Mouse (Mus musculus) monocyte, adult 5-6 weeks (primary cell): Measurements from ENCODE around the gene Timm50. TPM values are rescaled to one million over a fixed set of nuclear protein-coding genes. Genes with fewer than 3 reads are reported as not detected.

Experiments
- ATAC-seq: fragments of 153-309, 156-312 bp; replicated peaks from 2 replicates; pipeline ENCODE4 v1.8.0; 2017; ENCODE audit warnings: mild to moderate bottlenecking; ENCODE audit not compliant: low TSS enrichment, insufficient number of reproducible peaks, severe bottlenecking, poor library complexity, low FRiP score
- total RNA-seq: library from RNA; stranded (forward); fragments of 200-1000, 200-491, 200-594 nt; gene quantifications from 3 replicates; pipeline ENCODE4 v1.2.3, GENCODE M21; 2017

Timm50 gene
- total RNA-seq, 1 experiment from 2014 or later: 37.0 TPM

DNA sequence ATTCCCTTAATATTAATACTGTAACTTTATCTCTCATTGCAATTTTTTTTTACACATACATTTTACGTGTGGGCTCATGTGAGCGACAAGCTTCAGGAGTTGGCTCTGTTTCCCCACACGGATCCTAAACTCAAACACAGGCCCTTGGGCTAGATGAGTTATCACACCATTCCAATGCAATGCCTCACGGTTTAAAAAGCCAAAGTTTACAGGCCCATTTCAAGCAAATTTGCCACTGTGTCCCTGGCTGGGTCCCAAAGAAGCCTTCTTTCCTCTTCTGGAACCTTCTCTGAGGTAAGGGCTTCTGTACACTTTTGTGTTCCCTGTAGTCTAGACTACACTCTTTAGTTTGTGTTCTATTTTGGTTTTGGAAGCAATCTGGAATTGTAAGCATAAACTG lies 22.7 kb upstream of the Timm50 start:
- ATAC-seq: no peak

DNA sequence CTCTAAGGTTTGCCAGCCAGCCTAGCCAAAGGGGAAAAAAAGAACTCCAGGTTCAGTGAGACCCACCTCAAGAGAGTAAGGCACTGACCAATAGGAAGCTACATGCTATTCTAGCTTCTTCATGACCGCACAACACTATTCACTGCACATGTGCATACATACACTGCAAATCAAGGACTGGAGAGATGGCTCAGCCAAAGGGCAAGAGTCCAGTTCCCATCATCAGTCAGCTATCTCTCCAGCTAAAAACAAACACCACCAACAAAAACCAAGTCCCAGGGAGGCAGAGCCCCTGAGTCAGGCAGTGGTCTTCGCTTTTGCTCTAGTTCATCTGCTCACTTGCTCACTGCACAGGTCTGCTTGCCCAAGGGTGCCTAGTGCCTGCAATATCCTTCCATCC lies 16.4 kb upstream of the Timm50 start:
- ATAC-seq: no peak

DNA sequence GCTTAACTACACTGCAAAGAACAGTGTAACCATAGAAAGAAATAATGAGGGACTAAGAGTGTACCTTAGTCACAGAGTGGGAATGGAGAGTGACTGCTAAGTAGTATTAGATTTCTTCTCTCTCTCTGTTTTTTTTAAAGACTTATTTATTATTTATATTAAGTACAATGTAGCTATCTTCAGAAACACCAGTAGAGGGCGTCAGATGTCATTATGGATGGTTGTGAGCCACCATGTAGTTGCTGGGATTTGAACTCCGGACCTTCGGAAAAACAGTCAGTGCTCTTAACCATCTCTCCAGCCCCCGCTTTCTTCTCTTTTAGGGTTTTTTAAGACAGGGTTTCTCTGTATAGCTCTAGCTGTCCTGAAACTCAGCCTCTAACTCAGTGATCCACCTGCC lies 14.6 kb upstream of the Timm50 start:
- ATAC-seq: no peak

DNA sequence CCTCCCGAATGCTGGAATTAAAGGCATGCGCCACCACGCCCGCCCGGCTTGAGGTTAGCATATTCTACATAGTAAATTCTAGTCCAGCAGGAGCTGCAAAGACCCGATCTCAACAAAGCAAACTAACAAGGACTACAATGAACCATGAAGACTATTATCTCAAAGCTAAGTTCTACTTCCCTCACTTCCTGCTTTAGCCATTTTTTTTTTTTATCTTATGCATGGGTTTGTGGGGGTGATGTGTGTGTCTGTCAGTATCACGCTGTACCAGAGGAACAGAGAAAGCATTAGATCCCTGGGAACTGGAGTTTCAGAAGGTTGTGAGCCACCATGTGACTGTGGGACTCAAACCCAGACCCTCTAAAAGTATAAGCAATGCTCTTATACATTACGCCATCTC lies 13.4 kb upstream of the Timm50 start:
- ATAC-seq: no peak

DNA sequence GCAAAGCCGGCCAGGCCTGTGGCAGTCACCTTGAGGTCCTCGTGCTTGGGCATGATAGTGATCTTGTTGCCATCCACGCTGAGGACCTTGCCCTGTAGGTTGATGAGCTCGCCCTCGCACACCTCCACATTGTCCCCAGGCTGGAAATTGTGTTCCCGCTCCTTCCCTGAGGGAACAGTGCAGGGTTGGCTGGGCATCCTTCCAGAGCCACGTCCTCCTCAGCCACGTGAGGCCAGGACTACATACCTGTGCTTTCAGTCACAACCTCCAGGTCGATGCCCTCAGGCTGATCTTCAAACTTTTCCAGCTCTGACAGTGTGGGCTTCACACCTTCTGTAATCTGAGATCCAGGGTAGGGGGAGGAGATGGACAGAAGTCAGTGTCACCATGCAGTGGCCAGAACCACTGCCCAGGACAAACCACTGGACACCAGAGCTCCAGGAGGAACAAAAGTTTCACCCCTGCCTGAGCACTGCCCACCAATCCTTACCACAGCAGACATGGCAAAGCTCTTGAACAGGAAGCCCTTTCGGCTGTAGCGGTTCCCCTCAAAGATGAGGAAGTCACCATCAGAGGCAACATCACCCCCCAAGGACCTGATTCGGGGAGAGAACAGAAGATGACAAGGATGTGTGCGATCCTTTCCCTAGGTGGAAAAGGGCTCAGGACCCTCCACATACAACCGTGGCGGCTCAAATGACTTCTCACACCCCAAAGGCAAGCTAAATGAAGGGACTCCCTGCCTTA lies 10.3 kb upstream of the Timm50 start:
- ATAC-seq: peak; percentile 32; the same call in 1 of the 2 replicates

DNA sequence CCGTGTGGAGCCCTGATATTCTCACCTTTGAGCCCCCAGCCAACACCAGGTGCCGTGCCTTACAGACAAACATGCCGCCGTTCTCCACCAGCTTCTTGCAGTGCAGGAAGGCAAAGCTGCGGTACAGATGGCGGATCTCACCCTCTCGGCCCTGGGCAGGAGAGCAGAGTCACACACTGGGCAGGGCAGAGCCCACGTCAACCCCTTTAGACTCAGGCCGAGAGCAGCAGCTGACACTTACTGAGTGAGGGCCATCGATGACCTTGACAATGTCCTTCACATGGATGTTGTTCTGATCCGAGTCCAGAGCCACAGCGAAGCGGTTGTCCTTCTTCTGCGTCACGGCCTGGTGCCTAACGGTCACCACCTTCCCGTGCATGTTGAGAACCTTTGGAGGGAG lies 6.8 kb upstream of the Timm50 start:
- no peak for ATAC-seq

DNA sequence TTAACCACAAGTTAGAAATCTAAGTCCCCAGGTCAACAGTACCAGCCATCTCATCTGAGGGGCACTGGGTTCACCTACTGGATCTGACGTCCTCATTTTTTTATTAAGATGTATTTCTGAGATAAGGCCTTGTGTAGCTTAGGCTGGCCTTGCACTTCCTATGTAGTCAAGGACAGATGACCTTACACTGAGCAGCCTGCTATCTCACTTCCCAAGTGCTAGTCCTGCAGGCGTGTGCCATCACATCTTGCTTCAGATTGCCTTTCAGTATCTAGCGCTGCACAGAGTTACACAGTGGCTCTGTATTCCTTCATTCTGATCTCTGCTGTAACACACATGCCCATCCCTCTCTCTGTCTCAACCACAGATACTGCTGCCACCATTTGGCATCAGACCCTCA lies 6.2 kb upstream of the Timm50 start:
- no peak for ATAC-seq

DNA sequence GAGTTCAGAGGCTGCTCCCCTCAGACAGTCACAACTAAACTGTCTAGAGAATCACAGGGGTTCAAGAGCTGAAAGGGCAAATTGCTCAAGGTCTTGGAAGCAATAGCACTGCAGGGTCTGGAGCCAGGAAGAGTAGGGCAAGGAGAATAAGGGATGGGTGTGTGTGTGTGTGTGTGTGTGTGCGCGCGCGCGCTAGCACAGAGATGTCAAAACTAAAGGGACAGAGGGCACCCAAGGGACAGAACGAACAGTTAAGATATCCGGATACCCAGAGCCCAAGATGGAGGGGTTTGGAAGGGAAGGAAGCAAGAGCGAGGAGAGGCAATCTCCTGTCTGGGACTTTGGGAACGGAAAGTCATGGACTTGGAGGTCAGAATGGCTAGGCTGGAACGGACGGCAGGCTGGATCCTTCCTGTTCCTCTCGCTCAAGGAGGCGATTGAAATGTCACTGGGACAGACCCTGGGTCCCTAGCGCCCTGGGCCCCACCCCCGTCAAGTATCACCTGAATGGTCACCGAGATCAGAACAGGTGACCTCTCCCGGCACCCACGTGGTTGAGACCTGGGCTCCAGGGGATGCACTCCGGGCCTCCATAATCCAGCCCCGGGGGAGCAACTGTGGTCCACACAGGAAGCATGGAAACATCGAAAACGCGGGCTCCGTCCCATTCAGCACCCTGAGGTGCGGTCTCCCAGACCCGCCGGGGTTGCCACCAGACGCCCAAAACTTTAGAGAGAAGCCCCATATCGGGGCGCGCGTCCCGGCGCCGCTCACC lies 534 bp downstream of the Timm50 start:
- ATAC-seq: peak; percentile 20; the same call in 1 of the 2 replicates

DNA sequence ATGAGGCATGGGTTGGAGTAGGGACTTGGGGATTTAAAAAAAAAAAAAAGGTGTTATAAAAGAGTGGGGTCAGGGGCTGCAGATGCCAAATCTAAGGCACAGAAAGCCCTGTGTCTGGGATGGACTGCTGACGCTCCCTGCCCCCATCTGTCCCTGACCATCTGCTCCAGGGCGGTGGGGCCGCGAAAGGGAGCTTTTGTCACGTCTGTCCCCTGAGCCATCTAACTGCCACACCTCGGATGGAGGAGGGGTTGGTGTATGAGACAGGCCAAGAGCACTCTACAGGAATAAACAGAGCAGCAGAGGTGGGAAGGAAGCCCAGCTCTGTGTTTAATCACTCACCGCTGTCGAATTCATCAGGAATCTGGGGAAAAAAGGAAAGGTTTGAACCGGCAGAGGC lies 2.1 kb downstream of the Timm50 start:
- ATAC-seq: no peak

DNA sequence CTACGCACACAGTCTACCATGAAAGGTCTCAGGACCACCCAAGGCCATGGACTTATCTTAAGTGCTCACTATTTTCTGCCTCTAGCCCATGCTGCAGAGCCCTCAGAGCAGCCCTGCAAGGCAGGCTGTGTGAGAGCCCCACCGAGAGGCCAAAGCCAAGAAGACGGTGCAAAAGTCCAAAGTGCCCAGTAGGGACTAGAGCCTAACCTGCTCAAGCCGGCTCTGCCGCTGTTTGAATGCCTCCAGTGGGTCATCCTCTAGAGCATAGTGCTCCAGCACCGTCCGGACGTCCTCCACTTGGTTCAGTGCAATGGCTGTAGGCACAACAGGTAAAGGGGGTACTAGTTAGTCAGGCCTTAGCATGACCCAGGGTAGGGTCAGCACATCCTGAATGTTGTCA lies 5.7 kb downstream of the Timm50 start:
- no peak for ATAC-seq

DNA sequence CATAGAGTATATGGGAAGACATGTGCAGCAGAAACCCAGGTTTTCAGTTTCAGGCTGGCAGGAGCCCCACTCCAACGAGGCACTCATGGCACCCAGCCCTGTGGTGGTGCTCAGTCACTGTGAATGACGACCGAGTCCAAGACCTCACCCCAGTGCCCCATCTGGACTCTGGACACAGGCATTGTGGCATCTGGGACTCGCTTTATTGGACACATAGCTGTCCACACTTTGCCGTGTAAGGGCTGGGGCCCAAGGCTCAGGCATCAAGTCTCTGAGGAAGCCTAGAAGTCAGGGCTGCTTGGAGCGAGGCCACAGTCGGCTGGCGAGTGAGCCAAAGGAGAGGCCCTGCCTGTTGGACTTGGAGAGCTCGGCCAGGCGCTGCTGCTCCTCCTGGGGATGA lies 6.2 kb downstream of the Timm50 start:
- ATAC-seq: no peak

DNA sequence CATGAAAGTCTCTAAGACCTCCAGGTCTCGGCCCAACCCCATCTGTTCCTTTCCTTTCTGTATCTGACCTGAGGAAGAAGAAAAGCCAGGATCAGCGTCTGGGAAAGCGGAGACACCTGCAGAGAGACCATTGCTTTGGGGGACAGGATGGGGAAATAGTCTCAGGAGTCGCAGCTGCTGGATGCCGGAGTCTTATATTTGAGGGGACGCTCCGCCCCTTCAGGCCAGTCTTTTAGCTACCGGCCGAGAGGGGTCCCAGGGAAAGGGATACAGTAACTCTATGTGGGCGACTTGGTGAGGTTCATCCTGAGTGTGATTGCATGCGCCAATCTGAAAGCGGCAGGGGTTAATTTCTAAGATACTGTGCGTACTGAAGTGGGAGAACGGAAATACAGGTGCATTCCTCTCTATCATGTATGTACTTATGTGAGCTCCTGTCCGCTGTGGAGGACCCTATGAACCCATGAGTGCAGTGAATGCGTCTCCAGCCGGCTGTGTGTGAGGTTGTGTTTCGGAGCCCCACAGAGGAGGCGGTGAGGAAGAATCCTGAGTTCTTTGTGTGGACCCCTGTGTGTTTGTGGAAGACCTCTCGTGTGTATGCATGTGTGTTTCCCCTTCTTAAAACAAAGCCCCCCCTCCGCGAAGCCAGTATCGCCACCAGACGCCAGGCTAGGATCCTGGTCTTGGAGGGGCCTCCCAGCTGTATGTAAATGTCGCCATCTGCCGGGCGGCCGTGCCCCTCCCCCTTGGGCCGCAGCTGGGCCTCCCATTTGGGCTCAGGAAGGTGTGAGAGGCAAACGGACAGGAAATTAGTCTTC lies 10.0 kb downstream of the Timm50 start, which contains the start of gene Dll3:
TSS of gene Dll3 (minus strand) at position 623 of the 818 bp plus-strand sequence.
- ATAC-seq: no peak

DNA sequence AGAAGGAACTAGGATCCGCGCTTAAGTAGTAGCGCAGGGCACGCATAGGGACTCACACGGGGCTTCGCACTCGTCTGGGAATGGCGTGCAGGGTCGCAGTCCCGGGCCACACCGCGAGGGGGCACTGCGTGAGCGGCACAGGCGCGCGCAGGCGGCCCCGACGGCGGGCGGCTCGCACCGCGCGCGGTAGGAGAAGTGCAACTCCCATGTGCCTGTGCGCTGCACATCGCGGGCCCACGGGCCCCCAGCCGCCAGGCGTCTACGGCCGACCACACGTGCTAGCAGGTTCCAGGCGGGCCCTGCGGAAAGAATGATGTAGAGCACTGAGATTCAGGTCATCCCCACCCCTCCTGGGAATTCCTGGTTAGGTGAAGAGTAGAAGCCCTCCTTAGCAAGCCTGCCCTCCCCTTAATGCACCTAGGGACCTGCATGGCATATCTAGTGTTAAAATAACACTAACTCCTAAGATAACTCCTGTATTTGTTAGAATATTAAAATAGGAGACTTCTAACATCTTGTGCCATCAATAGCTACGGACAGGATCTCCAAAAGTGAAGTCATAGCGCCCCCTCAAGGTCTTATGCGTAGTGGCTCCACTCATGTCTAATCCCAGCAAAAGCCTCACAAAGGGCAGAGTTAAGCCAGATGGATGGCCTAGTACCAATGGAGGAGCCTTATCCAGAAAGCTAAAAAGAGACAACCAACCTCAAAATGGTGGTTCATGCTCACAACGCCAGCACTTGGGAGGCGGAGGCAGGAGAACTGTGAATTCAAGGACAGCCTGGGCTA lies 12.8 kb downstream of the Timm50 start:
- ATAC-seq: no peak; the same call in 1 of the 2 replicates

DNA sequence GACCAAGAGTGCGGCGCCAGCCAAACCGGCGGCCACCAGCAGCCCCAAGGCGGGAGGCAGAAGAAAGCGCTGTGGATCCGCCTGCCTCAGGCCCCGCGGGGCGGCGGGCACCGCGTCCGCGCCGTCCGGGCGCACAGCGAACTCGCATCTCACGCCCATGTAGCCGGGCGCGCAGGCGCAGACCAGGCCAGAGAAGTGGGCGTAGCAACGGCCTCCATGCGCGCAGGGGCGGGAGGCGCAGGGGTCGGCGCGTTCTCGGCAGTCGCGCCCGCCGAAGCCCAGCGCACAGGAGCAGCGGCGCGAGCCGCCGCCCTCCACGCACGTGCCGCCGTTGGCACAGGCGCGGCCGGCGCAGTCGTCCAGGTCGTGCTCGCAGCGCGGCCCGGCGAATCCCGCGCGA lies 17.4 kb downstream of the Timm50 start:
- ATAC-seq: no peak

DNA sequence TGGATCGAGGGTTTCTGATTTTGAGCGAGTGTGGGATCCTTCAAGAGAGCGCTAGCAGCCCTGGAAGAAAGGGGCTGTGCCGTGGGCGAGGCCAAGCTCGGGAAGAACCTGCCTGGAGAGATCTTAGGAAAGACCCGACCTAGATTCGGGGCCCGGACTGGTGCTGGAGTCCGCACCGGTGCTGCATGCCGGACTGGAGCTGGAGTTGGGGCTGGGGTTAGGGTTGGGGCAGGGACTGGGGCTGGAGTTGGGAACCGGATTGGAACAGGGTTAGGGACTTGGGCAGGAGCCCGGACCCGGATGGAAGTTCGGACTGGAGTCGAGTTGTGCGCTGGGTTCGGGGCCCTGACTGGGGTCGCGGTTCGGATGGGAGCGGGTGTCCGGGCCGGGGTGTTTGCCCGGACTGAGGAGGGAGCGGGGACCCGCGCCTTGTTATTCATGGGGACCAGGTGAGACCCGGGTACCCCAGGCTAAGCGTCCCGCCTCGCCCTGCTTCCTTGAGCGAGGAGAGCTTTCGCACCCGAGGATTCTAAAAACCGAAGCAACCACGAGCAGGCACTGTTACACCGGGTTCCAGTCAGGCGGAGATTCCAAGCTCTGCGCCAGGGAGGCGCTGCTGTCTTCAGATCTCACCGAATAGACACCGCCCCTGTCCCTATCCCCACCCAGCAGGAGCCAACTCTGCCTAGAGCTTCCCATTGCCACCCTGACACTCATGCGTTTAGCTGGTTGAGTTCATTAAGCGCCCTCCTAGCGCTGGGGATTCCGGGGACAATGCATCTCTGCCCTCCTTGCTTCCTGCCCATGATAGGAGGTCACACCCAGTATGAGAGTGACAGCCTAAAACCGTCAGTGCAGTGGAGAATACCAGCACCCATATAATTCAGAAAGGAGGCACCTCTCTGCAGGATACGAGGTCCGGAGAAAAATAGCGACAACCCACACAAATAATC lies 21.0 kb downstream of the Timm50 start, which contains the start of gene Selenov:
TSS of gene Selenov (minus strand) at position 549 of the 953 bp plus-strand sequence.
- ATAC-seq: no peak

DNA sequence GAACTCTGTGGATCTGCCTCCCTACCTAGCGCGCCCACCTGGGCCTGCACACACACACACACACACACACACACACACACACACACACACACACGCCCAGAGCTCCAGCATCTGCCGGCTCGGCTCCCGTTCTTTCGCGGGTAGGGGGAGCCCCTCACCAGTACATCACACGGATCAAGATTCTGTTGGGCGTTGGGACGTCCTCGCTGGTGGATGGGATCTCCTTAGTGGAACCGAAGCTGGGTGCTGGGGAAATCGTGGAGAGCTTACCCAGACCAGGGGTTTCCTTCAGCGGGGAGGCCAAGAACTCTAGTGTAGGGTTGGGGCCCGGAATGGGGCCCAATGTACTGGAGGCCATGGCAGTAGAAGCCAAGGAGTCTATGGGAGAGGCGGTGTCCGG lies 21.7 kb downstream of the Timm50 start:
- ATAC-seq: no peak

DNA sequence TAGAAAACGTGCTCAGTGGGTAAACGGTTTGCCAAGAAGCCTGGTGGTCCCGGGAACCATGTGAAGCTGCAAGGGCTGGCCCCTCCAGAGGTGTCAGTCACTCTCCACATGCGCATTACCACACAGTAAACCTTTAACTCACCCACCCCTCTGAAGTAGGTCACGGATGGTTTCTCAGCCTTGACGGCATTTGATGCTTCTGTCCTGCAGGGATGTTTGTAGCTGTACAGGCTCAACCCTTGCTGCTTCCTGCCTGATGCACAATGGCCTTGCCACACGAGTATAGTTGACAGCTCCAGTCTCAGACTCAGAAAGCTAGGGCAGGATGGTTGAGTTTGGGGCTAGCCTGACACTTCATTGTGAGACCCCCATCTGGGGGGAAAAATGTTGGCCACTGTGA lies 31.2 kb downstream of the Timm50 start:
- ATAC-seq: no peak

DNA sequence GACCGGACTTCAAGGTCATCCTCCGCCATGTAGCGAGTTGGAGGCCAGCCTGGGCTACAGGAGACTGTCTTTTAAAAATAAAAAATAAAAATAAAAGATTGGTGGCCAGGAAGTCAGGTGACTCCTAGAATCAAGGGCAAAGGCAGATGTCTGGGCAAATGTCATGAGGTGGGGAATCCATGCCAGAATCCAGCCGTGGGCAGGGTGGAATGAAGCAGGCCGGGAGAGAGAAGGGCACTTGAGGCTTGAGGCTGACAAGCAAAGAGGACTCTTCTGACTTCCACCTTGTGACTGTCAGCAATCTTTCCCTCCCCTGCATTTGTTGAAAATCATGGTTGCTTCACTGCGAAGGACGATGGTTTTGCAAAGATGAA lies 33.6 kb downstream of the Timm50 start:
- no peak for ATAC-seq
